Mouse (Mus musculus) heart, postnatal 4 days (tissue): ENCODE results near the gene Rnase4. TPM values are rescaled to one million over a fixed set of nuclear protein-coding genes. Genes with fewer than 3 reads are reported as not detected.

Experiments used
- DNase-seq: peaks from one replicate; pipeline ENCODE4 v3.0.0; 2021
- total RNA-seq, 2 experiments: library from RNA; stranded (reverse); gene quantifications; 2 replicates each; pipeline ENCODE4 v1.2.3; 2021

The Rnase4 gene
- total RNA-seq, 2 experiments from 2014 or later = 30.4 to 31.7 TPM

- no peak for DNase-seq
Observed at GRCm38 (mm10) chr14:51129624-51129975, 38.7 kb downstream of the Rnase4 start.

GRCm38 (mm10) chr14:51130315-51130940, 39.6 kb downstream of the Rnase4 start:
- no peak for DNase-seq

GRCm38 (mm10) chr14:51131086-51131815, 40.4 kb downstream of the Rnase4 start:
- no peak for DNase-seq

- DNase-seq = no peak
Observed at GRCm38 (mm10) chr14:51132372-51132771, 41.5 kb downstream of the Rnase4 start.

- DNase-seq = no peak
Observed at GRCm38 (mm10) chr14:51140342-51140741, 49.5 kb downstream of the Rnase4 start.

- DNase-seq = no peak
Observed at GRCm38 (mm10) chr14:51142119-51142518, 51.2 kb downstream of the Rnase4 start.

GRCm38 (mm10) chr14:51142568-51142967, 51.7 kb downstream of the Rnase4 start:
- DNase-seq = no peak

- no peak for DNase-seq
Observed at GRCm38 (mm10) chr14:51143287-51143686, 52.4 kb downstream of the Rnase4 start.

- DNase-seq = no peak
Observed at GRCm38 (mm10) chr14:51143937-51144336, 53.1 kb downstream of the Rnase4 start.

GRCm38 (mm10) chr14:51144451-51144850, 53.6 kb downstream of the Rnase4 start:
- DNase-seq = no peak

GRCm38 (mm10) chr14:51145521-51145920, 54.6 kb downstream of the Rnase4 start:
- DNase-seq = no peak

GRCm38 (mm10) chr14:51146685-51147084, 55.8 kb downstream of the Rnase4 start, which contains the start of gene Rnase1:
Gene Rnase1, minus strand, starts transcription at chr14:51146785.
- no peak for DNase-seq

- DNase-seq = no peak
Observed at GRCm38 (mm10) chr14:51148006-51148405, 57.1 kb downstream of the Rnase4 start.

- DNase-seq = no peak
Observed at GRCm38 (mm10) chr14:51149164-51149563, 58.3 kb downstream of the Rnase4 start.

GRCm38 (mm10) chr14:51150206-51150831, 59.4 kb downstream of the Rnase4 start:
- no peak for DNase-seq

- no peak for DNase-seq
Observed at GRCm38 (mm10) chr14:51152249-51152870, 61.5 kb downstream of the Rnase4 start.

Other genes starting within 250 kb of the Rnase4 start
- 10 to 100 TPM in 1 of 2 experiments, 1 to 10 TPM in 1; 9.3 to 12.3 TPM for gene Tep1, start 220.5 kb upstream of the Rnase4 start, total RNA-seq
- gene Klhl33, start 193.6 kb upstream of the Rnase4 start, total RNA-seq = 1 to 10 TPM in 1 of 2 experiments, under 1 TPM in 1; 0.86 to 1.1 TPM
- gene Osgep, start 166.2 kb upstream of the Rnase4 start, total RNA-seq = 10 to 100 TPM; 64.2 to 65.8 TPM
- gene Apex1, start 166.1 kb upstream of the Rnase4 start, total RNA-seq = 10 to 100 TPM; 49.5 to 52.9 TPM
- gene Pip4p1, start 160.2 kb upstream of the Rnase4 start, total RNA-seq = 10 to 100 TPM; 25.7 to 27.2 TPM
- gene Pnp, start 160.0 kb upstream of the Rnase4 start, total RNA-seq = 10 to 100 TPM; 11.1 to 13.9 TPM
- gene Gm49342, start 146.6 kb upstream of the Rnase4 start, total RNA-seq = 10 to 100 TPM; 11.1 to 15.0 TPM
- 1 to 10 TPM in 1 of 2 experiments, under 1 TPM in 1; 0.81 to 1.2 TPM for gene Pnp2, start 135.1 kb upstream of the Rnase4 start, total RNA-seq
- under 1 TPM in 1 of 2 experiments, not detected in 1; 0.17 TPM for gene Rnase10, start 83.3 kb upstream of the Rnase4 start, total RNA-seq
- gene Rnase9, start 49.2 kb upstream of the Rnase4 start, total RNA-seq = not detected
- not detected for gene Rnase11, start 40.9 kb upstream of the Rnase4 start, total RNA-seq
- gene Rnase12, start 33.4 kb upstream of the Rnase4 start, total RNA-seq = not detected
- gene Olfr750, start 16.6 kb upstream of the Rnase4 start, total RNA-seq = not detected
- 1 to 10 TPM; 2.2 to 3.3 TPM for gene Ang, start 73 bp downstream of the Rnase4 start, total RNA-seq
- gene Eddm3b, start 23.3 kb downstream of the Rnase4 start, total RNA-seq = not detected
- under 1 TPM; 0.34 to 0.69 TPM for gene Rnase6, start 32.8 kb downstream of the Rnase4 start, total RNA-seq
- gene Rnase1, start 55.7 kb downstream of the Rnase4 start, total RNA-seq = under 1 TPM; 0.55 to 0.99 TPM
- not detected for gene Rnase2b, start 71.2 kb downstream of the Rnase4 start, total RNA-seq
- not detected for gene Ang2, start 108.1 kb downstream of the Rnase4 start, total RNA-seq
- not detected for gene Ear14, start 112.3 kb downstream of the Rnase4 start, total RNA-seq
- not detected for gene Rnase2a, start 165.0 kb downstream of the Rnase4 start, total RNA-seq